Mouse (Mus musculus): ENCODE measurements around the gene C1qb. TPM values are rescaled to one million over a fixed set of nuclear protein-coding genes. Genes with fewer than 3 reads are reported as not detected.

C1qb gene
- 124 and 132 TPM in 2 replicates for polyA plus RNA-seq (2015; fragmentation: Nextera tagmentation; extraction: Ambion mirVana)

DNA sequence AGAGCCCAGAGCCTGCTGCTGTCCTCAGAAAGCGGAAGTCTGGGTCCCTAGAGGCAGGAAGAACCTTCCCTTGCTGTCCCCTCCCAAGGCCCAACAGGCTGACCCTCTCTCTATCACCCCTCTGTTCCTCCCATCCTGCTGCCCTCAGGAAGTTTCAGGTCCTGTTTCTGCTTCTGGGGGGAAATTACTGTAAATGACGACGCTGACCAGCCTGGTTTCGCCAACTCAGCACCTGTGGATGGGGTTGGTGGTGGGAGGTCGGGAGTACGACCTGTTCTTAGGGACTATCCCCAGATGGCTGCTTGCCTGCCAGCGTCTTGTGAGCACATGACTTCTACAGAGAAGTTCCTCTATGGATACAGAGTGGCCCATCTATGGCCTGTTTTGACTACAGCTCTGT is at the start of gene C1qb:
C1qb (minus strand) TSS at position 87 of the 400 bp plus-strand sequence.
- DNase-seq (ENCODE audit: low spot score), result no peak

DNA sequence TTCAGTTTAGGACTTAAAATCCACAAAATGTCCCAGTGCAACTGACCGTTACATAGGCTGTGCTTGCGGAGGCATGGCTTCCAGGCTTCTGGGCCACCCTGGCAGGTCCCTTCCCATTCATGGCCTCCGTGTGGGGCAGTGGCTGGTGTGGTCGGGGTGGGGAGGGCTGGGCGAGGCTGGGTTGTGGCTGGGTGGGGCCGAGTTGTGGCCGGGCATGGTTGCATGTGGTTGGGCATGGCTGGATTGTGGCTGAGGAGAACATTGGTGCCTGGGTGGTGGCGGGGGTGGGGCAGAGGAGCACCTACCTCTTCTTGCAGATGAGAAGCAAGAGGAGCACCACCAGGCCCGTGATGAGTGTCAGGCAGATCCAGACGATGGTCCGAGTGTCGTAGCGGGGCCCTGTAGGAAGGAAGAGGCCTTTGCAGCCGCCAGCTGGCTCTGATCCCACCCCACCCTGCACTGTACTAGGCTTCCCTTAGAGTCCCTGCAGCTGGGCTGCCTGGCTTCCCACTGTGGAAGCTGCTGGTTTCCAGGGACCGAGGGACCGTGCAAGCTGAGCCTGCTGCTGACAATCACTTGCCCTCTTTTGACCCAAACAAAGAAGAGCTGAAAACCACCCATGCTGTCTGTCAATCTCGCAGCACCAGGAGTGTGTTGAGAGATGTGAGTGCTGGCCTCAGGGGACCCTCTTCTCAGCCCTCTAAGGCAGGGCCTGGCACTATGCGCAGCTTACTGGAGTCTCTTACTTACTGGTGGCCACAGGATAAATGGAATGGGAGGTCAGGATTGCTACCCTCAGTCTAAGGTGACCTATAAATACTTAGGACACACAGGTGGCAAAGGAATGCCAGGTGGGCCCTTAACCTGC is 49.0 kb upstream of the C1qb start:
- DNase-seq (ENCODE audit: low spot score), result no peak

DNA sequence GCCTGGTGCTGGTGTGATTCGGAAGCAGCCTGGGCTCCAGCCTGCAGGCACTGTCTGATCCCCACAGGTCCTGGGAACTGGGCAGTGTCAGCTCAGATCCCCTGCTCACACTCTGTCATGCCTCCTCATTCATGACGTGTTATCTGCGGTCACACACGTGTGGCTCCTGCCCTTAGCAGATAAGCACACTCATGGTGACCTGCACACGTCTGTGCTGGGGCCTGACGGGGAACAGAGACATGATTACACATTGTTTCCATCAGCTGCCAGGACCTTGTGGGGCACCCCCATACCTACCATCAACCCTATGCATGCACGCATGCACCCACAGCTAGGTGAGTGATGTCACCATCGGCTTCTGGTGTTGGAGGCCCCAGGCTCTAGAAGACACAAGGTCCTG is 44.5 kb upstream of the C1qb start:
- DNase-seq (ENCODE audit: low spot score), result no peak

DNA sequence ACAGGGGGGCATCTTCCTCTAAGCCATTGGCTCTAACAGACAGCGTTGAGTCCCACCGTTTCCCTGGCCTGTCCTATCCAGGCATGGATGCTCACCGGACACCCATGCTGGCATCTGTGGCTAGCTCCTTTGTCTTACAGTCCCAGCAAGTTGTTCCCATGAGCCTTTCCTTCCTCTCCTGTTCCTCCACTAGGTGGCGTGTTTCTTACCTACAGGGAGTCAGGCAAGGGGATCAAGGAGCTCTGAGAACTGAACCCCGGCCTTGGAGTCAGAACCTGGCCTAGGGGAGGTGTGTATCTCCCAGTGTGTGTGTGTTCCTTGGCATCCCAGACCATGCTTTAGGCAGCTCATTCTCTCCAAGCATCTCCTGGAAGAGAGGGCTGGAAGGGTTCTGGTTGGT is 42.9 kb upstream of the C1qb start:
- DNase-seq (ENCODE audit: low spot score), result peak; percentile 42

DNA sequence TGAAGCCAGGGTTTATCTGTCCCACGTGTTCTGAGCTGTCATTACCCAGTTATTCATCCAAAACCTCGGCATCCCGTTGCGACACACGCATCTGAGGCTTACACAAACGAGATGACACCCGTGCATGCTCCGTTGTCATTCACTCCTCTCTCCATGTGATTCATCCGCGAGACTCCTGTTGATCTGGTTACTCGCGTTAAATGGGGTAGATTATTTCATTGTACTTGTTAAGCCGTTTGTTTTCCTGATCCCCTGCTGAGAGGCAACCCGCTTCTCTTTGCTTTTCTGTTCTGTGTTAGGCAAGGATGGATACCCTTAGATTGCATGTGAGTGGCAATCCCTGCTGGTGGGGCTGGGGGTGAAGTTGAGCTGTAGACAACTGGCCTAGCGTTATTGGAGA is 39.8 kb upstream of the C1qb start:
- DNase-seq (ENCODE audit: low spot score), result no peak

DNA sequence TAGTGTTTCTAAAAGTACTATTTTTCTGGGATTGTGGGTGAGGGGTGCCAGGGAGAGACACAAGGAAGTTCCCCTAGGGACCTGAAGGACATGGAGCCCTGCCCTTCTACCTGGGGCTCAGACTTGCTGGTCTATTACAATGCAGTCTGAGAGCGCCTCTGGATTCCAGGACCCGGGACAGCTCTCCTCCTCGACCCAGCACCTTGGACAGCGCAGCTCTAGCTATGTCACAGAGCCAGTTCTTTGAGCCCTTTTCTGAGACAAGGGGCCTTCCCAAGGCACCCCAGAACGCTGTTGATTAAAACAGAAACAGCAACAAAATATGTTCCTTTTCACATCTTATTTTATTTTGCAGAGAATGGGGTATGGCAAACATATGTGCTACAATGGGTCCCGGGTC is 38.5 kb upstream of the C1qb start:
- DNase-seq (ENCODE audit: low spot score), result peak; percentile 65

DNA sequence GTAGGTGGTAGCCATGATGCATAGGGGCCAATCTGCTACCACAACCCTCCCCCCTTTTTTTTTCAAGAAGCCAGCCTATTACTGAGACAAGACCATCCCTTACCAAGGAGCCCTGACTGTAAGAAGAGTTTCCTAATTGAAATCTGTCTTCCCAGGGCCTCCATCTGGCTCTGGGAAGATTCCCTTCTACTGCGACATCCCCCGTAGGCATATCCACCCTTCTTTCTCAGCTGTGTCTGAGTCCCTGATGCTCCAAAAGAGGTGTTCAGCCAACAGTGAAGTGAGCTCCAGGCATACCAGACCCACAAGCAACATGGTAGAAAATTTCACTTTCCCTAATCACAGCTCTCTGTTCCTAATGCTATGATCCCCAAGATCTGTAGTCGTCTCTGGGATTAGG is 33.5 kb upstream of the C1qb start:
- no peak for DNase-seq (ENCODE audit: low spot score)

DNA sequence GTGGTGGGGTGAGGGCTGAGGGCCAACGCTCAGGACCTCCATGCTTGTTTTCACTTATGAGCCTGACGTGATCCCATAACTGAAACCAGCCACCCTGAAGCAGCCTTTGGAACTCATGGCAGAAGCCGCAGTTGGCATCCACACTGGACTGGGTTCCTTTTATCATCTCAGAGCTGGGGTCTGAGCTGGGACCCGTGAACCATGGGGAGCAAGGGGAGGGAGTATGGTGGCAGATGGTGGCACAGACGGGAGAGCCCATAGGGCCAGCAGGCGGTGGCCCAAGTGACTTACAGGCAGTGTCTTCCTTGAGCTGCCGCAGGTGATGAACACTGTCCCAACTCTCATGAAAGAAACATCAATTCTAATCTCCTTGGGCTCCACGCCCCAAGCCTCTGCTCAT is 32.8 kb upstream of the C1qb start:
- no peak for DNase-seq (ENCODE audit: low spot score)

DNA sequence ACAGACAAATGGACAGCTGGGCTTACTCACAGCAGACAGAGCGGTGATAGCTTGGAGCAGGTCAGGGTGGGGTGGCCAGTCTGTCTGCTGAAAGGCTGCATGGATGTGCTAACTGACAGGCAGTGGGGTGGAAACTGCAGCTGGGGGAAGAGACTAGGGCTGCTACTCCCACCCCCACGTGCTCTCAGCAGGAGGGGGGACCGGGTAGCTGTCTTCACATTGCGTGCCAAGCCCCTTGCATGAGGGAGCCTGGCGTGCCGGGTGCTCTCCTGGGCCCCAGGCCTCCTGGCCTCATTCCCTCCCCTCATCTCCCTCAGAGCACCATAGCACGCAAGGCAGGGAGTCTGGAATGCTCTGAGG is 31.2 kb upstream of the C1qb start:
- no peak for DNase-seq (ENCODE audit: low spot score)

DNA sequence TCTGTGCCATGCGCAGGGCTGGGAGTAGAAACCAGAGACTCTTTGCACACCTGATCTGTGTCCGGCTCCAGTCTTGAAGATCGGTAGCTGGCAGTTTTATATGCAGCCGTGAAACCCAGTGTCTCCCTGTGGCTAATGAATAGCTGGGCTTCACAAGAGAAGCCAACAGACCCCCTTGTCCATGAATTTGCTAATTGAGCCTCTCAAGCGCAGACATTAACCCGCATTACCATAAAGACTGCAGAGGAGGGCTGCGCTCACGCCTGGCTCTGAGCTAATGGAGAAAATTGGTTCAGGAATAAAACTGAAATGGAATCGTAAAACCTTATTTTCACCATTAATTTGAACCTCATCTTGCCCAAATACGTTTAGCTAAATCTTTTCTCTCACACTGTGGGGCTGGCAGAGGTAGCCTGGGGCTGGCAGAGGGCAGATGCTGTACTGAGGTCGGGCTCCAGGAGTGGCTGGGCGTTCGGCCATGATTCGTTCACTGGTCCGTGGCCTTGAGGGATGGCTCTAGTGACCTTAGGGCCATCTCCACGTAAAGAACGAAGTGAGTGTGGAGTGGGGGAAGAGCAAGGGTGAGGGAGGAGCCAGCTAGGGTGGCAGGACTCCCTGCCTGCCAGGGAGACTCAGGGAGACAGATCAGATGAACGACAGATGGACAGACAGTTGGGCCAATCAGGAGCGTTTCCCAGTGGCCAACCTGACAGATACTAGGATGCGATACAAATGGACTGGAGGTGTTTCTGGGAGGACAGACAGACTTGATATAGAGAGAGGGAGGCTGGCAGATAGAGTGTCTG is 30.6 kb upstream of the C1qb start:
- no peak for DNase-seq (ENCODE audit: low spot score)

DNA sequence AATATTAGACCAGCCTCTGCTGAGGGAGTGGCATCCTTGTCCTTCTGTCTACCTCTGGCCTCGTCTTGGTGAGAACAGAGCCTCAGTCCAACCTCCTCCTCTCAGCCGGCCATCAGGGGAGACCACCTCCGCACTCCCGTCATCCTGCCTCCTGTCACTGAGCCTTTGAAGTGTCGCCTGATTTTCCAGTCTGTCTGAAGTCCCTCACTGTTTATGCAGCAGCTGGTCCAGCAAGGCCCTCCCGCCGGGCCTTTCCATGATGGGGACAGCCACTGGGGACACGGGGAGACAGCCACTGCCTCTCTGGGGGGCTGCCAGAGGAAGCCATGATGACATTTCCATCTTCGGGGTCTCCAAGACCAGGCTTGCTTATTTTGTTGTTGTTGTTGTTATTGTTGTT is 26.9 kb upstream of the C1qb start:
- DNase-seq (ENCODE audit: low spot score), result no peak

DNA sequence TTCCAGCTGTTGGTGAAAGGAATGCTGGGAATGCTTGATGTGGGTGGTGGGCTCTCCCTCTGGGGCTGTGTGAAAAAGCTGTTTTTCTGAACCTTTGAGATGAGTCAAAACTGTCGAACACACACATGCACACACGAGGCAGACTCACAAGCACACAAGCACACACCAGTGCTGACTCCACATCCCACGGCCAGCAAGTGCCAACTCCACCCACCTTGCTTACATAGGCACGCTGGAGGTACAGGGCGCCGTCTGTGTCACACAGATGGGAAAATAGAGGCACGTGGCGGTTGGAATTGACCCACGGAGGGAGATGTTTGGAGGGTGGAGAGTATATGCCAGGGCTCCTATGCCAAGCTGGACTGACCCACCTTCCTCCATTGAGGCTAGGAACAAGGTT is 25.8 kb upstream of the C1qb start:
- no peak for DNase-seq (ENCODE audit: low spot score)

DNA sequence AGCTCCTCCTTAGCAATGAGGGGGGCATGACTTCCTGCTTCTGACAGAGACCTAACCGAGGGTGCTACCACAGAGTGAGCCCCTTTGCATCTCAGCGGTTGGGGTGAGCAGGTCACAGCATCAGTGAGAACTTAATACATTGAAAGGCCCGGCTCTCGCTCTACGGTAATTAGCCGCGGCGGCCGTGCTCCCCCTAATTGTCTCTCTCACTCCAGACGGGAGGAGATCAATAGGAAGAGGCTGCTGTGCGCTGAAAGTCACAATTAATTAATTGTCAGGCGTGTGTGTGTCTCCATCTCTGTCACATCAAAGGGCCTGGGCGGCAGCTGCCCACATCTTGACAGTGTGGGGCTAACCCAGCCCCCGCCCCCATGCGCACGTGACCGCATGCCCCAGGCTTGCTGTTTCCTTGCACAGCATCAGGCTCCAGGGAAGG is 25.2 kb upstream of the C1qb start:
- DNase-seq (ENCODE audit: low spot score), result no peak

DNA sequence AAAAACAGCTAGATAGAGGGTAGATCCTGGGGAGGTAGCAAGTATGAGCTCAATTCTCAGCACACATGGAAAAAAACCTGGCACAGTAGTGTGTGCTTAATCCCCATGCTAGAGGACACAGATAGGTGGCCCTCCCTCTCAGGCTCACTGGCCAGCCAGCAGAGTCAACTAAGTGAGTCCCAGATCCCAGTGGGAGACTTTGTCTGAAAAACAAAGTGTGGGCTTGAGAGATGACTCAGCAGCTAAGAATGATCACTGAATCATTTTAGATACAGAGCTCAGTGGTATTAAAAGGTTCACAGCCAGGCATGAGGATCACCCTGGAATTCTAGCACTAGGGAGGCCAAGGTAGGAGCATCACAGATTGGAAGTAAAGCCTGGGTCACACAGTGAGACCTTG is 21.8 kb upstream of the C1qb start:
- DNase-seq (ENCODE audit: low spot score), result no peak

DNA sequence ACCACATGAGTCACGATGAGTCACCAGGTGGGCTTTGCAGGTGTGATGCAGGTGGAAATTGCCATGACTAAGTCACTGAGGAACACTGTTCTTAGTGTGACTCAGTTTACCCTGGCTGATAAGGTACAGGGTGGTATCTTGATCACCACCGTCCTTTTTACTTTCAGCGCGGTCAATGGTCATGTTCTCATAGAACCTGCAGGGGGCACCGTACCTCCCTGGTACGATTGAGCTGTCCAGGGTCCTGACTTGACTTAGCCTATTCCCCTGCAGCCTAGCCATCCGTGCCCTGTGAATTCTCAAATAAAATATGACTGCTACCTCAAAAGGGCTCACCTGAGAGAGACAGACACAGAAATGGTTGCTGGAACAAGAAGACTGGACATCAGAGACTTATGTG is 21.0 kb upstream of the C1qb start:
- peak; percentile 66 for DNase-seq (ENCODE audit: low spot score)

DNA sequence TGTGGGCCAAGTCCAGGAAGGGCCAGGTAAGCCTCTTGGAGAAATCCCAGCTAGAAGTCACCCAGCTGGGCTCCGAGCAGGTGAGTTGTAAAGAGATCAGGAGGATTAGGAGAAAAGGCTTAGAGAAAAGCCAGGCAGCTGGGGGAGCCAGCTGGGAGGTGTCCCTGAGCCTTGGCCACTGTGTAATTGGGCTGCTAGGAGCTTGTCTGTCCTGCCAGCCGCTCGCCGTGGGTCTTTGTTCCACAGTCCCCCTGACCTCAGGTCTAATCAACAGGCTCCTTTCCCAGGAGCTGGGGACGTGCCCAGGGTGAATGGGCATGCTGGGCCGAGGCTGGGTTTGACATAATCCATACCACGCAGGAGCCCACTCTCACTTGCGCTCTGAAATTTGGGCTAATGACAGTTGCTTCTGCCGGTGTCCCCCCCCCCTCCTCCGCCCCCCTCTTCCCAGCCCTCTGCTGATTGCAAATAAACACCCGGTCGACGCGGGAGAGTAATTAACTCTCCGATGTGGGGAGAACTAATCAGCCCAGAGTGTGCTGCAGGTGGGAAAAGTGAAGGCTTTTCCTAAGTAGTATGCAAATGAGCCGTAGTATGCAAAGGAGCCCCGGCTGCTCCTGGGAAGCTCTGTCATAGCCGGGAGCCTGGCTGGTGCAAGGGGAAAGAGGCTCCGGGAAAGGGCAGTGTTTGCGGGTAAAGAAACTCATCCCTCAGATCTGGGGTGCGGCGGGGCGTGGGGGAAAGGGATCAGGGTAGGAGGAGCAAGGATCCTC is 19.0 kb upstream of the C1qb start:
- no peak for DNase-seq (ENCODE audit: low spot score)

DNA sequence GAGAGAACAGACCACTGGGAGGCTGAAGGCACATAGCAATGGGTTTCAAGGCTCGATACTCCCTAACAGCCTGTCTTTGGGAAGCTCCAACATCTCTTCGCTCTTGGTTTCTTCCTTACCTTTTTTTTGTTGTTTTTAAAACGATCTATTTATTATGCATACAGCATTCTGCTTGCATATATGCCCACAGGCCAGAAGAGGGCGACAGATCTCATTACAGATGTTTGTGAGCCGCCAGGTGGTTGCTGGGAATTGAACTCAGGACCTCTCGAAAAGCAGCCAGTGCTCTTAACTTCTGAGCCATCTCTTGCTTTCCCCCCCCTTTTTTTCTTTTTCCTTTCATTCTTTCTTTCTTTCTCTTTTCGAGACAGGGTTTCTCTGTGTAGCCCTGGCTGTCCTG is 13.2 kb upstream of the C1qb start:
- DNase-seq (ENCODE audit: low spot score), result no peak

DNA sequence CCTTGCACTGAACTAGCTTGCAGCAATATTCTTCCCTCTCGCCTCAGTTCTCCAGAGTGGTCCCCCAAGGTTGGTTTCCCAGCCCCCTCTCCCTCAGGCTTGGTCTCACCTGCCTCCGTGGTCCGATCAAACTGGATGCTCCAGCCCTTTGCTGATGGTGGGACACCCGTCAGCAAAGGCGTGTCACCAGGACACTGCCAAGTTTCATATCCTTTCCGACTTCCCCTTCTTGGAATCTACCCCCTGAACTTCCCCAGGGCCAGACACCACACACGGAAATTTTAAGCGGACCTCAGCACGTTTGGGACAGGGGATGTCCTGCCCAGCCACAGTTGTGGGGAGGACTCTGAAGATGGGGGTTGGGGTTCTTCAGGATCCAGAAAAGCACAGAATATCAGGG is 12.7 kb upstream of the C1qb start, which contains the start of gene C1qa:
C1qa (minus strand) TSS at position 167 of the 400 bp plus-strand sequence.
- no peak for DNase-seq (ENCODE audit: low spot score)

DNA sequence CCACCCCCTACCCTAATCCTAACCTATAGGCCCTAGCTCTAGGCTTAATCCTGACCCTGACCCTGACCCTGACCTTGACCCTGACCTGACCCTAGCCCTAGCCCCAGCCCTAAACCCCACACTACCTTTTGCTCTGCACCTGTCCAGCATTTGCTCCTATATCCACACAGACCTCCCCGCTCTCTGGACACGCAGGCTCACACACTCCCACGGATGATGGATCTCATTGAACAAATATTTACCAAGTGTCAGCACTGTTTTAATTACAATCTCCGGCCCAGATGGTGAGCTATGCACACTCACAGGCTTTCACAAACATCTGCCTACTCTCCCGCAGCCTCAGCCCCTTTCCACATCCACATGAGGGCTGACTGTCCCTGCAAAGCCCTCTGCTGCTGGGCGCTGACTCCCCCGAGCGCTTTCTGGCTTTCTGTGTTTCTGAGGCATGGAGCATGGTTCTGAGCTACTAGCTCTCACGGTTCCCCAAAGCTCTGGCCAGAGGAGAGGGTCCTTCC is 12.2 kb upstream of the C1qb start:
- DNase-seq (ENCODE audit: low spot score), result no peak

DNA sequence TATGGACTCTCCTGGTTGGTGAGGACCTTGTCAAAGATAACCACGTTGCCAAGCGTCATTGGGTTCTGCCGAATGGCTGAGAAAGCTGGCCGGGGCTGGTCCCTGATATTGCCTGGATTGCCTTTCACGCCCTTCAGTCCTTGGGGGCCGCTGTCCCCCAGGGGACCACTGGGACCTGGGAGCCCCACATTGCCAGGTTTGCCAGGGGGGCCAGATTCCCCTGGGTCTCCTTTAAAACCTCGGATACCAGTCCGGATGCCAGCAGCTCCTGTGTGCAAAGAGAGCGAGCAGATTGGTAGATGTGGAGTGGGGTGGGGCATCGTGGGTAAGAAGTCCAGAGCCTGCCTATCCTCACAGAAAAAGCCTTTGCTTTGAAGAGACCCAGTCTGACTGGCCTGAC is 10.5 kb upstream of the C1qb start:
- DNase-seq (ENCODE audit: low spot score), result no peak

DNA sequence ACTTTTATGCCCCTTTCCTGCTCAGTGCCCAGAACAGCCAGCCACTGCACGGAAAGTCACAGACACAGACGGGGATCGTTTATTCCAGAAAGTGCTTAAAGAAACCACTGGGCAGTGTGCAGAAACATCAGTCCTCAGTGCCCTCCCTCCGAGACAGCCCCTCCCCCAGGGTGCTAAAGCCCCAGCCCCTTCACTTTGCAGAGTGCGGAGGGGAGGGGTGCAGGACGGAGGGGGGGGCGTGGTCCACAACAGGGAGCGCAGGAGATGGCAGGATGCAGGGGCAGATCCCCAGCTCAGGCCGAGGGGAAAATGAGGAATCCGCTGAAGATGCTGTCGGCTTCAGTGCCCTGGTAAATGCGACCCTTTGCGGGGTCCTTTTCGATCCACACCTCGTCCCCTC is 9.9 kb upstream of the C1qb start:
- no peak for DNase-seq (ENCODE audit: low spot score)

DNA sequence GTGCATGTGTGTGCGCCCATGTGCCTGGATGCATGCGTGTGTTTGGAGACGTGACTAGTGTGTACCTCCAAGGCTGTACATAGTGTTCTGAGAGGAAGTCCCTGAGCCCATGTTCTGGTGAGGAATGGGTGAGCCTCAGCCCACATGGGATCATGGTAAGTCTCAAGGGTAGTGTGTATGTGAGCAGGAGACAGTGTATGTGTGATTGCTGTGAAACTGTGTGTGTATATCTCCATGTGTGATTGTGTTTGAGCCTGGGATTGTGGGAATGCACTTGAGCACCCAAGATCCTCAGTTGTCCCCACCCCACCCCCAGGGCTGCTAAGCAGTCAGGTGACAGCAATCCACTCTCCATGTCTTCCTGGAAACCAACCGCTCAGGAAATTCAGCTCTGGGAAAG is 8.8 kb upstream of the C1qb start:
- DNase-seq (ENCODE audit: low spot score), result no peak

Data from thymus, postnatal 0 days (tissue).